Mouse (Mus musculus) embryo, embryonic 9.5 days (tissue): ENCODE results near the gene Dusp6.

ENCODE experiments used
- DNase-seq: peaks from one replicate; pipeline ENCODE4 v3.0.0-alpha.2; 2017; ENCODE audit errors: extremely low spot score

The Dusp6 gene

GRCm38 (mm10) chr10:99273006-99273405, 10.0 kb downstream of the Dusp6 start:
- DNase-seq, result no peak

- no peak for DNase-seq
Observed at GRCm38 (mm10) chr10:99274640-99275039, 11.6 kb downstream of the Dusp6 start.

GRCm38 (mm10) chr10:99279067-99279880, 16.2 kb downstream of the Dusp6 start:
- DNase-seq, result no peak

- no peak for DNase-seq
Observed at GRCm38 (mm10) chr10:99283981-99284385, 21.0 kb downstream of the Dusp6 start.

GRCm38 (mm10) chr10:99284918-99285317, 21.9 kb downstream of the Dusp6 start:
- DNase-seq, result no peak

- peak; percentile 73 for DNase-seq
Observed at GRCm38 (mm10) chr10:99285759-99286158, 22.7 kb downstream of the Dusp6 start.

- DNase-seq, result no peak
Observed at GRCm38 (mm10) chr10:99286213-99286612, 23.2 kb downstream of the Dusp6 start.

GRCm38 (mm10) chr10:99286787-99287186, 23.8 kb downstream of the Dusp6 start:
- DNase-seq, result peak; percentile 46

- no peak for DNase-seq
Observed at GRCm38 (mm10) chr10:99287206-99287605, 24.2 kb downstream of the Dusp6 start.

GRCm38 (mm10) chr10:99289176-99289575, 26.1 kb downstream of the Dusp6 start:
- no peak for DNase-seq

GRCm38 (mm10) chr10:99293111-99293640, 30.1 kb downstream of the Dusp6 start:
- DNase-seq, result no peak

- DNase-seq, result no peak
Observed at GRCm38 (mm10) chr10:99297721-99298120, 34.7 kb downstream of the Dusp6 start.

- peak; percentile 66 for DNase-seq
Observed at GRCm38 (mm10) chr10:99298328-99299295, 35.6 kb downstream of the Dusp6 start.

- no peak for DNase-seq
Observed at GRCm38 (mm10) chr10:99299303-99299702, 36.3 kb downstream of the Dusp6 start.

- no peak for DNase-seq
Observed at GRCm38 (mm10) chr10:99302051-99302450, 39.0 kb downstream of the Dusp6 start.

GRCm38 (mm10) chr10:99308837-99309236, 45.8 kb downstream of the Dusp6 start:
- DNase-seq, result no peak

- no peak for DNase-seq
Observed at GRCm38 (mm10) chr10:99309617-99310016, 46.6 kb downstream of the Dusp6 start.

- DNase-seq, result no peak
Observed at GRCm38 (mm10) chr10:99310204-99310603, 47.2 kb downstream of the Dusp6 start.

GRCm38 (mm10) chr10:99311956-99312355, 48.9 kb downstream of the Dusp6 start:
- no peak for DNase-seq

GRCm38 (mm10) chr10:99314366-99314765, 51.3 kb downstream of the Dusp6 start:
- no peak for DNase-seq

- DNase-seq, result no peak
Observed at GRCm38 (mm10) chr10:99317057-99317456, 54.0 kb downstream of the Dusp6 start.
